Mouse (Mus musculus): ENCODE results near the gene Nme7.

- TF ChIP-seq CTCF (IDR thresholded peaks at IDR 0.05; ENCODE audit: extremely low read depth, insufficient read depth, low read length): no peak
- no peak for TF ChIP-seq POLR2A (IDR thresholded peaks at IDR 0.05; ENCODE audit: extremely low read depth, insufficient read depth, low read length)
Measured at GRCm38 (mm10) chr1:164361997-164362396, 58.1 kb downstream of the Nme7 start.
